Mouse (Mus musculus): Measurements from ENCODE around the gene Olfr689. TPM values are rescaled to one million over a fixed set of nuclear protein-coding genes. Genes with fewer than 3 reads are reported as not detected.

The Olfr689 gene
- total RNA-seq (2014; fragmentation: Nextera tagmentation) (not detected in 2 replicates), total RNA-seq (2017) (under 0.01 and 0.11 TPM in 2 replicates), polyA plus RNA-seq (2012) (not detected in 2 replicates)

DNA sequence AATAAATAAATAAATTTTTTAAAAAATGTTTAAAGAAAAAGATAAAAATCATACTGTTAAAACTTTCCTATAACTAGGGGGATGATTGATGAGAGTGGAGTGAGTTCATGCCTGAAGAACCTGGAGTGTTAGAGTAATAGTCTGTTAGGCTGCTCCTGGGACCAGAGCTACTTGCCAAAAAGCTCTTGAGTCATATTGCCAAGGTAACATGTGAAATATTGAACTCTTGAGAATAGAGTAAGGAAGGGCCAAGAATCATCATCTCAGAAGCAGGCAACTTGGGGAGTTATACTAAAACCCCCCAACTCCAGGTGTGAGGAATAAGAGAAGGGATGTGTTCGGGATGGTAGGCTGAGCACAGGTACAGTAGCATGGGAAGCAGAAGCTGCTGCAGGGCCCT, at the start of gene Olfr689:
Gene Olfr689 (plus strand): TSS at position 301 of the 400 bp plus-strand sequence.
- ATAC-seq (ENCODE audit: extremely low read depth, insufficient number of reproducible peaks, low FRiP score, poor library complexity, severe bottlenecking), result no peak
- Histone ChIP-seq H3K27me3 (ENCODE audit: insufficient read depth, low read length) (no peaks in the 10 kb centered on the region), H3K4me3 (ENCODE audit: low read depth, low read length) (no peak within 1 kb of the TSS), H3K9me3 (replicated peaks) (no peaks in the 10 kb centered on the region), H3K4me1 (ENCODE audit: insufficient read depth, low read depth, low read length) (no peaks in the 10 kb centered on the region), H3K36me3 (replicated peaks) (no peaks in the 10 kb centered on the region)
- no peak for TF ChIP-seq GATA2 (IDR thresholded peaks at IDR 0.05; ENCODE audit: borderline replicate concordance, low read depth, low read length)
- no peak for TF ChIP-seq TAL1 (conservative IDR thresholded peaks at IDR 0.05; ENCODE audit: low read depth, low read length)
- no peak for TF ChIP-seq POLR2AphosphoS5 (IDR thresholded peaks at IDR 0.05; ENCODE audit: insufficient replicate concordance, low read depth, low read length)
- no peak for TF ChIP-seq CTCF (IDR thresholded peaks at IDR 0.05; ENCODE audit: low read depth, low read length)
- no peak for TF ChIP-seq GATA1 (IDR thresholded peaks at IDR 0.05; ENCODE audit: borderline replicate concordance, low read length)
- no peak for DNase-seq (ENCODE audit: low spot score)

- no peaks in the 10 kb centered on the region for H3K9me3 ChIP-seq (replicated peaks)
- no peaks in the 10 kb centered on the region for H3K27me3 ChIP-seq (ENCODE audit: insufficient read depth, low read length)
- TF ChIP-seq TAL1 (conservative IDR thresholded peaks at IDR 0.05; ENCODE audit: low read depth, low read length), result no peak
- no peak for ATAC-seq (ENCODE audit: extremely low read depth, insufficient number of reproducible peaks, low FRiP score, poor library complexity, severe bottlenecking)
- DNase-seq (ENCODE audit: low spot score), result no peak
- no peaks in the 10 kb centered on the region for H3K4me1 ChIP-seq (ENCODE audit: insufficient read depth, low read depth, low read length)
- no peak overlapping the region for H3K4me3 ChIP-seq (ENCODE audit: low read depth, low read length)
- H3K36me3 ChIP-seq (replicated peaks), result no peaks in the 10 kb centered on the region
Measured at GRCm38 (mm10) chr7:105272426-105272825, 38.5 kb upstream of the Olfr689 start.

DNA sequence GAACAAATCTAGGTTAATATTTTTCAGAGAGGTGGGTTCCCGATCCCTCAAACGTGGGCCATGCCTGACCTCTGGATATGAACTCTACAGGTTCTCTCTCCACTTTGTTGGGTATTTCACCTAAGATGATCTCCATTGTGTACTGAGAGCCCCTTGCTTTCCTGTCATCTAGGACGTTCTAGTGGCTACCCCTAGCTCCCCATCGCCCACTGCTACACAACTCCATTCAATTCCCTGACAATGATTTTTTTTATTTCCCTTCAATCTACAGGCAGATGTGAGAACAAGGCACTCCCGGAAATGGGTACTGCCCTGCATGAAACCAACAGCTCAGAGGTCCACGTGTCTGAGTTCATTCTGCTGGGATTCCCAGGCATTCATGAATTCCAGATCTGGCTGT, 23.2 kb upstream of the Olfr689 start, which contains the start of gene Olfr688:
Gene Olfr688 (plus strand): TSS at position 301 of the 400 bp plus-strand sequence.
- ATAC-seq (ENCODE audit: extremely low read depth, insufficient number of reproducible peaks, low FRiP score, poor library complexity, severe bottlenecking) (no peak), DNase-seq (ENCODE audit: low spot score) (no peak)
- TF ChIP-seq POLR2AphosphoS5 (IDR thresholded peaks at IDR 0.05; ENCODE audit: insufficient replicate concordance, low read depth, low read length), result no peak
- no peak for TF ChIP-seq GATA1 (IDR thresholded peaks at IDR 0.05; ENCODE audit: borderline replicate concordance, low read length)
- TF ChIP-seq GATA2 (IDR thresholded peaks at IDR 0.05; ENCODE audit: borderline replicate concordance, low read depth, low read length), result no peak
- TF ChIP-seq CTCF (IDR thresholded peaks at IDR 0.05; ENCODE audit: low read depth, low read length), result no peak
- TF ChIP-seq TAL1 (conservative IDR thresholded peaks at IDR 0.05; ENCODE audit: low read depth, low read length), result no peak
- no peaks in the 10 kb centered on the region for H3K4me1 ChIP-seq (ENCODE audit: insufficient read depth, low read depth, low read length)
- no peak within 1 kb of the TSS for H3K4me3 ChIP-seq (ENCODE audit: low read depth, low read length)
- no peaks in the 10 kb centered on the region for H3K36me3 ChIP-seq (replicated peaks)
- no peaks in the 10 kb centered on the region for H3K9me3 ChIP-seq (replicated peaks)
- H3K27me3 ChIP-seq (ENCODE audit: insufficient read depth, low read length), result no peaks in the 10 kb centered on the region

- no peaks in the 10 kb centered on the region for H3K4me1 ChIP-seq (ENCODE audit: insufficient read depth, low read depth, low read length)
- ATAC-seq (ENCODE audit: extremely low read depth, insufficient number of reproducible peaks, low FRiP score, poor library complexity, severe bottlenecking) (no peak), DNase-seq (ENCODE audit: low spot score) (no peak)
- no peaks in the 10 kb centered on the region for H3K9me3 ChIP-seq (replicated peaks)
- H3K36me3 ChIP-seq (replicated peaks), result no peaks in the 10 kb centered on the region
- TF ChIP-seq GATA2 (IDR thresholded peaks at IDR 0.05; ENCODE audit: borderline replicate concordance, low read depth, low read length) (no peak), TAL1 (conservative IDR thresholded peaks at IDR 0.05; ENCODE audit: low read depth, low read length) (no peak), GATA1 (IDR thresholded peaks at IDR 0.05; ENCODE audit: borderline replicate concordance, low read length) (no peak), CTCF (IDR thresholded peaks at IDR 0.05; ENCODE audit: low read depth, low read length) (no peak), POLR2AphosphoS5 (IDR thresholded peaks at IDR 0.05; ENCODE audit: insufficient replicate concordance, low read depth, low read length) (no peak)
- H3K27me3 ChIP-seq (ENCODE audit: insufficient read depth, low read length), result no peaks in the 10 kb centered on the region
- no peak overlapping the region for H3K4me3 ChIP-seq (ENCODE audit: low read depth, low read length)
Measured at GRCm38 (mm10) chr7:105290051-105290450, 20.9 kb upstream of the Olfr689 start.

DNA sequence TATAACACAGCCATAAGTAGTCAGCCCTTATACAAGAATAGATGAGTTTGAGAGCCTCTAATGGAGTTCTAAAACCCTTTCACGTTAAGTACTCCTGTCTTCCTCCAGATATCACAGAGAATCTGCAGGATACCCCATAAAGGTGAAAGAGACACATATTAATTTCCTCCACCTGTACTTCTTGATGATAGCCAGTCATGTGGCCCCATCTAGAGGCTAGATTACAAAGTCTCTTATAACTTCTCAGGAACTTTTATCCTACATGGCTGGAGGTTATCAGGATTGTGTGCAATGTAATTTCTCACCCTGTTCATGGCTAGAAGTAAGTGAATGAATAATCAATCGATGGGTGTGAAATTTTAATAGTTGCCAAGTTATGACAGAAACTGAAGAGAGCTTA, 14.3 kb downstream of the Olfr689 start:
- Histone ChIP-seq H3K4me1 (ENCODE audit: insufficient read depth, low read depth, low read length) (no peaks in the 10 kb centered on the region), H3K27me3 (ENCODE audit: insufficient read depth, low read length) (peaks cover 3% of the 10 kb centered on the region; the same call in 1 of the 2 replicates), H3K4me3 (ENCODE audit: low read depth, low read length) (no peak overlapping the region), H3K9me3 (replicated peaks) (no peaks in the 10 kb centered on the region), H3K36me3 (replicated peaks) (no peaks in the 10 kb centered on the region)
- DNase-seq (ENCODE audit: low spot score) (no peak), ATAC-seq (ENCODE audit: extremely low read depth, insufficient number of reproducible peaks, low FRiP score, poor library complexity, severe bottlenecking) (no peak)
- TF ChIP-seq CTCF (IDR thresholded peaks at IDR 0.05; ENCODE audit: low read depth, low read length) (no peak), GATA2 (IDR thresholded peaks at IDR 0.05; ENCODE audit: borderline replicate concordance, low read depth, low read length) (no peak), GATA1 (IDR thresholded peaks at IDR 0.05; ENCODE audit: borderline replicate concordance, low read length) (no peak), POLR2AphosphoS5 (IDR thresholded peaks at IDR 0.05; ENCODE audit: insufficient replicate concordance, low read depth, low read length) (no peak), TAL1 (conservative IDR thresholded peaks at IDR 0.05; ENCODE audit: low read depth, low read length) (no peak)

GRCm38 (mm10) chr7:105334004-105334403, 23.0 kb downstream of the Olfr689 start, which contains the start of gene Olfr690:
Gene Olfr690, minus strand, starts transcription at chr7:105334104.
- ATAC-seq (ENCODE audit: extremely low read depth, insufficient number of reproducible peaks, low FRiP score, poor library complexity, severe bottlenecking), result no peak
- H3K36me3 ChIP-seq (replicated peaks), result no peaks in the 10 kb centered on the region
- H3K4me3 ChIP-seq (ENCODE audit: low read depth, low read length), result no peak within 1 kb of the TSS
- no peak for TF ChIP-seq GATA1 (IDR thresholded peaks at IDR 0.05; ENCODE audit: borderline replicate concordance, low read length)
- TF ChIP-seq GATA2 (IDR thresholded peaks at IDR 0.05; ENCODE audit: borderline replicate concordance, low read depth, low read length), result no peak
- no peak for TF ChIP-seq TAL1 (conservative IDR thresholded peaks at IDR 0.05; ENCODE audit: low read depth, low read length)
- no peak for TF ChIP-seq POLR2AphosphoS5 (IDR thresholded peaks at IDR 0.05; ENCODE audit: insufficient replicate concordance, low read depth, low read length)
- TF ChIP-seq CTCF (IDR thresholded peaks at IDR 0.05; ENCODE audit: low read depth, low read length), result no peak
- no peaks in the 10 kb centered on the region for H3K9me3 ChIP-seq (replicated peaks)
- H3K27me3 ChIP-seq (ENCODE audit: insufficient read depth, low read length), result no peaks in the 10 kb centered on the region
- DNase-seq (ENCODE audit: low spot score), result no peak
- H3K4me1 ChIP-seq (ENCODE audit: insufficient read depth, low read depth, low read length), result no peaks in the 10 kb centered on the region

All from G1E (cell line).